Mouse (Mus musculus) C2C12 (cell line): ENCODE results near the gene Lpin2. TPM values are rescaled to one million over a fixed set of nuclear protein-coding genes. Genes with fewer than 3 reads are reported as not detected.

Experiments used
- H3K27me3 ChIP-seq: one replicate; pipeline ENCODE4 v1.6.1; 2011; ENCODE audit not compliant: control insufficient read depth, insufficient read depth, insufficient read length
- H3K36me3 ChIP-seq: one replicate; pipeline ENCODE4 v1.6.1; 2011; ENCODE audit not compliant: control insufficient read depth, insufficient read depth
- H3K4me3 ChIP-seq: one replicate; pipeline ENCODE4 v1.5.1; 2011; ENCODE audit warnings: mild to moderate bottlenecking, control low read depth; ENCODE audit not compliant: poor library complexity, insufficient read depth, severe bottlenecking
- H3K79me2 ChIP-seq: one replicate; pipeline ENCODE4 v1.6.1; 2011; ENCODE audit not compliant: control insufficient read depth, insufficient read depth
- H3K79me3 ChIP-seq: one replicate; pipeline ENCODE4 v1.6.1; 2011; ENCODE audit warnings: low read depth, control low read depth
- H3ac ChIP-seq: one replicate; pipeline ENCODE3; 2011; ENCODE audit warnings: low read depth; ENCODE audit not compliant: control insufficient read depth, insufficient read length
- CEBPB ChIP-seq: IDR thresholded peaks from one replicate; pipeline ENCODE4 v1.6.1; 2011; ENCODE audit warnings: low read depth, mild to moderate bottlenecking, control low read depth, moderate library complexity
- CTCF ChIP-seq: IDR thresholded peaks from one replicate; pipeline ENCODE4 v1.5.1; 2011; ENCODE audit not compliant: control insufficient read depth, insufficient read depth, insufficient read length
- FOSL1 ChIP-seq: IDR thresholded peaks from one replicate; pipeline ENCODE4 v1.8.0; 2011; ENCODE audit warnings: mild to moderate bottlenecking, low read length; ENCODE audit not compliant: poor library complexity, insufficient read depth, severe bottlenecking
- MAX ChIP-seq: IDR thresholded peaks from one replicate; pipeline ENCODE4 v1.6.1; 2011; ENCODE audit warnings: mild to moderate bottlenecking, control low read depth
- MYOD1 ChIP-seq: IDR thresholded peaks from one replicate; pipeline ENCODE4 v1.6.1; 2011; ENCODE audit warnings: low read depth; ENCODE audit not compliant: control insufficient read depth, insufficient read length
- MYOG ChIP-seq: IDR thresholded peaks from one replicate; pipeline ENCODE4 v1.6.1; 2011; ENCODE audit not compliant: control insufficient read depth, insufficient read length; ENCODE audit errors: extremely low read depth
- USF1 ChIP-seq: IDR thresholded peaks from one replicate; pipeline ENCODE4 v1.6.1; 2011; ENCODE audit warnings: low read depth, mild to moderate bottlenecking, control low read depth, moderate library complexity
- polyA plus RNA-seq: library from polyadenylated mRNA; unstranded; fragments of >200 nt; fragmentation: generic; extraction: Trizol; gene quantifications from one replicate; pipeline ENCODE4 v1.2.1, GENCODE M21; 2012; ENCODE audit warnings: missing spikeins

The Lpin2 gene
- polyA plus RNA-seq, 1 experiment = 9.3 TPM

DNA sequence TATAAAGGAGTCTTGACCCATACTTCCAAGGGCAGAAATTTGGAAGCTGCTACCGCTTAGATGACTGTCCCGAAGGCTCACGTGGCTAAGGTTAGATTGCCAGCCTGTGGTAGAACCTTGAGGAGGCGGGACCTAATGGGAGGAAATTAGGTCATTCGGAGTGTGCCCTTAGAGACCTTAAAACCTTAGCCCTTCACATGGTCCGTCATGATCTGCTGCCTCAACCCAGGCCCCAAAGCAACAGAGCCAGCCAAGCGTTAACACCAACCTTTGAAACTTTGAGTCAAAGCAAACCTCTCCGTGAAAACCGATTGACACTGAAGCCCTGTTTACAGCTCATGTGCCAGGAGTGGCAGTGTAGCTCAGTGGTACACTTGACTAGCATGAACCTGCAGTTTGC, 100.4 kb downstream of the Lpin2 start:
- no peaks in the 10 kb centered on the region for H3K79me2 ChIP-seq

DNA sequence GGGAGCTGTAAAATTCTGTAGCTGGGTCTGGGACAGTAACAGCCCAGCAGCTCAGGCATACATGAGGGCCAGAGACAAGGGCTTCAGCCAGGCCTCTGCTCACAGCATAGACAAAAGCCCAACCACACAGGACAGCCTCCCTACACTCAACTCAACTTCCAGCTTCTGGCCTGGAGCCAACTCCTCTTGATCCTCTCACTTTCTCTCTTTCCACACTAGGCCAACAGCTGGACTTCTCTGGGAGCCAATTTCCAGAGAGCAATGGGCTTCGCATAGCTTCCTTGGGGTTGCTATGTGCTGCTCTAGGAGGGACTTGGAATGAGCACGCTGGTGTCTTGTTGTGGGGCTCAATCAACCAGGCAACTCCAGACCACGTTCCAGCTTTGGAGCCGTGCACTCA, 100.9 kb downstream of the Lpin2 start:
- no peak overlapping the region for H3ac ChIP-seq
- no peaks in the 10 kb centered on the region for H3K79me2 ChIP-seq
- no peaks in the 10 kb centered on the region for H3K79me3 ChIP-seq
- no peaks in the 10 kb centered on the region for H3K36me3 ChIP-seq
- TF ChIP-seq MYOG (no peak), FOSL1 (no peak), MYOD1 (no peak), CTCF (no peak), CEBPB (no peak), USF1 (no peak), MAX (no peak)
- H3K27me3 ChIP-seq = no peaks in the 10 kb centered on the region
- H3K4me3 ChIP-seq = no peak overlapping the region

More for the DNA sequence above, 100.4 kb downstream of the Lpin2 start:
- H3K27me3 ChIP-seq = no peaks in the 10 kb centered on the region
- H3K36me3 ChIP-seq = no peaks in the 10 kb centered on the region
- no peaks in the 10 kb centered on the region for H3K79me3 ChIP-seq
- TF ChIP-seq MAX = no peak
- TF ChIP-seq USF1 = no peak
- no peak for TF ChIP-seq CTCF
- no peak for TF ChIP-seq FOSL1
- no peak for TF ChIP-seq CEBPB
- no peak for TF ChIP-seq MYOD1
- TF ChIP-seq MYOG = no peak
- no peak overlapping the region for H3K4me3 ChIP-seq
- H3ac ChIP-seq = no peak overlapping the region

DNA sequence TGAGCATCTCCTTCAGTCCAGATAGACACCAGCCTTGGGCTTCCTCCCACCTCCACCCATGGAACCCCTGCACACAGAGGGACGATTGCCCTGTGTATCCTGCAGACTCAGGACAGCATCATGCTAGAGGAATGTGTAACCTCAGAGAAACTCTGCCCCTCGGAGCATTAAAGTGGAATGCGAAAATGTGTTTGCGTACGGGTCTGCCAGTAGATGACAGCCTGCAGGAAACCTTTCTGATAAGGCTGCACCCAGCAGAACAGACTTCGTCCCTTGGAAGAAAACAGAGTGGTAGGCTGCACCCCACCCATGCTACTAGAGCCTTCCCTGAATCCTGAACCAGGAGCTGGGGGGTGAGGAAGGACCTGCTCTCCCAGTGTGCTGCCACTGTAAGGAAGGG, 102.5 kb downstream of the Lpin2 start:
- TF ChIP-seq MYOD1 = no peak
- no peak for TF ChIP-seq MAX
- no peak for TF ChIP-seq FOSL1
- no peak for TF ChIP-seq MYOG
- TF ChIP-seq USF1 = no peak
- TF ChIP-seq CEBPB = no peak
- no peak for TF ChIP-seq CTCF
- H3K36me3 ChIP-seq = no peaks in the 10 kb centered on the region
- H3K27me3 ChIP-seq = no peaks in the 10 kb centered on the region
- no peaks in the 10 kb centered on the region for H3K79me3 ChIP-seq
- no peak overlapping the region for H3ac ChIP-seq
- no peak overlapping the region for H3K4me3 ChIP-seq
- H3K79me2 ChIP-seq = no peaks in the 10 kb centered on the region

DNA sequence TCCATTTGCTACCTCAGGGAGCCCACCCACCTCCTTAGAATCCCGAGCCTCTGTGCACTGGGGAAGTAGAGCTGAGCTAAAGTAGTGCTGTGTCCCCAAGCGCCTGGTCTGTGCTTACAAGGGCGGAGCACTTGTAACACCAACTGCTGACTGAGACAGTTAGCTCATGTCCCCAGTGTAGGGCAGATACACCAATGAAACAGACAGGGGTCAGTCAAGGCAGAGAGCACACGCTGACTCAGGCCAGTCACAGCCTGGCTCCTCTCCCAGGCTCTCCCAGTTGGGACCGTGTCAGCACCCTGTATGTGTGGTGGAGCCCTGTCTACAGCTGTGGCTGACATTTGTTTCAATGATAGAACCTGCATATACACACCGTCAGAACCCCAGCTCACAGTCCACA, 103.6 kb downstream of the Lpin2 start:
- no peak for TF ChIP-seq FOSL1
- TF ChIP-seq USF1 = no peak
- no peak for TF ChIP-seq CEBPB
- no peak for TF ChIP-seq MYOG
- TF ChIP-seq MAX = no peak
- TF ChIP-seq CTCF = no peak
- no peak for TF ChIP-seq MYOD1
- Histone ChIP-seq H3K27me3 (no peaks in the 10 kb centered on the region), H3K79me2 (no peaks in the 10 kb centered on the region), H3K4me3 (no peak overlapping the region), H3K36me3 (no peaks in the 10 kb centered on the region), H3K79me3 (no peaks in the 10 kb centered on the region), H3ac (no peak overlapping the region)

DNA sequence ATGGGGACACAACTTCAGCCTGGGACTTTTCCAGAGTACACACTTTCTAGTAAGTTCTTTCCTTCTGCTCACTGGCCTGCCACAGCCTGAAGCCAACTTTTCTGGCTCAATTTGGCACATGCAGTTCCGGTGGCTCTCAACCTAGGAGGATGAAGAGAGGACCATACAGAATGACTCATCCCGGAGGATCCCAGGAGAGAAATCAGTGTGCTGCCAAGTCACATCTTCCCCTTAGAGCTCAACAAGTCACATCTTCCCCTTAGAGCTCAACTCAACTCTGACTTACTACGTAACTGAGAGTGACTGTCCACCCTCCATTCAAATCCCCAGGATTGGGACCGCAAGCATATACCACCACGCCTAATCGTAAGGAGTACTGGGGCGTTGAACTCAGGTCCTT, 105.2 kb downstream of the Lpin2 start:
- H3K4me3 ChIP-seq = no peak overlapping the region
- no peak overlapping the region for H3ac ChIP-seq
- H3K79me2 ChIP-seq = no peaks in the 10 kb centered on the region
- no peaks in the 10 kb centered on the region for H3K79me3 ChIP-seq
- H3K27me3 ChIP-seq = no peaks in the 10 kb centered on the region
- H3K36me3 ChIP-seq = no peaks in the 10 kb centered on the region
- TF ChIP-seq MYOD1 (no peak), CEBPB (no peak), USF1 (no peak), FOSL1 (no peak), CTCF (no peak), MYOG (no peak), MAX (no peak)

DNA sequence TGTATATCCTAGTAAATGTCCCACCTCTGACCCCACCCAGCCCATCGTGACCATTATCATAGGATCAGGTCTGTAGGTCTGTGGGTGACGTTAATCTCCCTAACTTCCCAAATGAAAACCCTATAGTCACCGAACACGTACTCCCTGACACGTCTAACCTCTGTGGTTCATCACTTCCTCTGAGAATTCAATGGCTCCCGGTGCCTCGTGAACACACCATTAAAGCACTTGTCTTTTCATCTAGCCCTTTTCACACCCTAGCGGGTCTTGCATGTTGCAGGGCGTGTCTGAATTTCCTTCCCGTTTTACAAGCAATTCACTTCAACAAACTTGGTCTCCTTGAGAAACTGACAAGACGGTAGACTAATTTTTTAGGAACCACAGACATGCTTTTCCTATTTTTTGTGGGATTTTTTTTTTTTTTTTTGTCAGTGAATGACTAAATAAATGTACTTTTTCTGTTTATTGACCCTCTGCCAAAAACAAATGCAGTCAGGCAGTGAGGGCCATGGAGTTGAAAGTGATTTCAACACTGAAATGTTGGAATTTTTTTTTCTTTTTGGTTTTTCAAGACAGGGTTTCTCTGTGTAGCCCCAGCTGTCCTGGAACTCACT, 105.9 kb downstream of the Lpin2 start:
- Histone ChIP-seq H3K36me3 (no peaks in the 10 kb centered on the region), H3ac (no peak overlapping the region), H3K27me3 (no peaks in the 10 kb centered on the region), H3K79me2 (no peaks in the 10 kb centered on the region), H3K79me3 (no peaks in the 10 kb centered on the region), H3K4me3 (no peak overlapping the region)
- TF ChIP-seq MYOD1 (no peak), MYOG (no peak), USF1 (no peak), CTCF (no peak), MAX (no peak), FOSL1 (no peak), CEBPB (no peak)
